8 mouse cellular contexts compared by ENCODE assay signal in the genomic region with DNA sequence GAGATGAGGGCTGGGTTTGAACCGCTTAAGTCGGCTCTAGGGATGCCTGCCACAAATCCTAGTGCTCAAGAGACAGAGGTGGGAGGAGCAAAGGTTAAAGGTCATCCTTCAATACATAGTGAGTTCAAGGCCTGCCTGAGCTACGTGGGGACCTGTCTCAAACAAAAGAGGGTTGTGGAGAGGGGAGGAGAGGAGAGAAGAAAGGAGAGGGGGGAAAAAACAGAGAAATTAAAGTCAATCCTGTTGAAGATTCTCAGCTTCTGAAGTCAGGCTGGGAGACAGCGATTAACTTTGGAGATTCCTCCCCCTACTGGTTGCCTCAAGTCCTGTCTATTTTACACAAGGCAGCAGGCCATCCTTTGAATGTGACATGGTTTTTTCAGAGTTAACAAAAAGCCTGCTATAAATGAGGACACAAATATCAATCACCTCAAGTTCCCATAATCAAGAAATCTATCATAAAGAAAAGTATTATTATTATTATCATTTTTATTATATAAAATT. TPM values are rescaled to one million over a fixed set of nuclear protein-coding genes. Genes with fewer than 3 reads are reported as not detected.
A peak's percentile ranks its signal among the peaks of the same experiment; 100 is the strongest.
DNase-seq lines count a peak whose midpoint lies in the region; ATAC-seq lines count a peak whose summit lies in the region.

No protein-coding gene starts in this region.

- ATAC-seq in activated CD4-positive, CD25-positive, alpha-beta regulatory T cell, adult 4 months: no peak

- DNase-seq in adrenal gland, postnatal 14 days: peak; percentile 15
- no peak for DNase-seq in adrenal gland, postnatal 4 days (ENCODE audit: low spot score in 2 of 2)
- peak; percentile 24 for DNase-seq in kidney, adult 9 months
- DNase-seq in kidney, adult 11 months: no peak
- peak; percentile 25 to 46 for DNase-seq in B cell, adult 2 months
- DNase-seq in embryo, embryonic 11 days: peak; percentile 69
- DNase-seq in retina, postnatal 7 days (ENCODE audit: low read depth, low spot score): peak; percentile 37

RNA-seq across cellular contexts. Expression of gene Fam8a1, which starts 5.8 kb away (rescaled TPM):
- total RNA-seq in adrenal gland, postnatal 14 days (2021): 45.5 and 47.1 TPM in 2 replicates
- 10 to 100 TPM; 48.1 to 48.9 TPM for total RNA-seq in adrenal gland, postnatal 4 days (2021)
- 1 to 10 TPM; 4.8 to 6.4 TPM for polyA plus RNA-seq in activated CD4-positive, CD25-positive, alpha-beta regulatory T cell, adult 4 months (2017; shearing (Covaris generic))

Comparison
In these comparisons a context has a peak if more than half of its experiments do, and no peak if none do; other contexts are left out.
1. DNase-seq: peak in adrenal gland, postnatal 14 days (single experiment), kidney, adult 9 months (single experiment), B cell, adult 2 months (2 of 2), embryo, embryonic 11 days (single experiment) and retina, postnatal 7 days (single experiment); none in adrenal gland, postnatal 4 days (0 of 2) and kidney, adult 11 months (single experiment).